Mouse (Mus musculus) liver, embryonic 16.5 days (tissue): ENCODE measurements around the gene S100a4. TPM values are rescaled to one million over a fixed set of nuclear protein-coding genes. Genes with fewer than 3 reads are reported as not detected.

Experiments
- ATAC-seq: fragments of 200-750 bp; cut with Nextera tagmentation; 2 replicates; pipeline ENCODE4 v1.8.0; 2017; ENCODE audit warnings: low read depth, mild to moderate bottlenecking, moderate number of reproducible peaks, moderate library complexity
- H3K27ac ChIP-seq: fragments of 300-500 bp; sonication (generic); 2 replicates; pipeline ENCODE4 v1.5.1; 2014; ENCODE audit warnings: mild to moderate bottlenecking, low read length
- H3K27me3 ChIP-seq: fragments of 300-500 bp; sonication (generic); 2 replicates; pipeline ENCODE4 v1.6.1; 2014; ENCODE audit warnings: low read depth, low read length, mixed read lengths; ENCODE audit not compliant: control insufficient read depth, insufficient read depth
- H3K36me3 ChIP-seq: fragments of 300-500 bp; sonication (generic); 2 replicates; pipeline ENCODE4 v1.6.1; 2014; ENCODE audit warnings: mild to moderate bottlenecking; ENCODE audit not compliant: control insufficient read depth, insufficient read depth
- H3K4me1 ChIP-seq: fragments of 300-500 bp; sonication (generic); 2 replicates; pipeline ENCODE4 v1.6.1; 2014; ENCODE audit warnings: low read depth, low read length, mixed read lengths; ENCODE audit not compliant: control insufficient read depth
- H3K4me2 ChIP-seq: fragments of 300-500 bp; sonication (generic); 2 replicates; pipeline ENCODE4 v1.6.1; 2014; ENCODE audit warnings: low read depth, low read length, mixed read lengths
- H3K4me3 ChIP-seq: fragments of 300-500 bp; sonication (generic); 2 replicates; pipeline ENCODE4 v1.5.1; 2014; ENCODE audit warnings: low read depth, mild to moderate bottlenecking, low read length
- H3K9ac ChIP-seq: fragments of 300-500 bp; sonication (generic); 2 replicates; pipeline ENCODE4 v1.6.1; 2014; ENCODE audit warnings: low read depth, low read length
- H3K9me3 ChIP-seq: fragments of 300-500 bp; sonication (generic); replicated peaks from 2 replicates; pipeline ENCODE4 v1.6.1; 2016; ENCODE audit warnings: low read length; ENCODE audit not compliant: control insufficient read depth
- WGBS: fragments of 180-500 bp; shearing (Covaris S2); extraction: QIAGEN DNeasy Blood & Tissue Kit; methylation state at CpG from one replicate; pipeline ENCODE4 v1.1.7; 2014; ENCODE audit not compliant: insufficient replicate concordance; 5-methylcytosine and 5-hydroxymethylcytosine counted together
- polyA plus RNA-seq: library from polyadenylated mRNA; unstranded; fragments of >200 nt; fragmentation: Nextera tagmentation; extraction: Ambion mirVana; gene quantifications from 2 replicates; pipeline ENCODE4 v1.2.1, GENCODE M21; 2015

S100a4 gene
- polyA plus RNA-seq, 1 experiment from 2014 or later: 2.5 TPM

DNA sequence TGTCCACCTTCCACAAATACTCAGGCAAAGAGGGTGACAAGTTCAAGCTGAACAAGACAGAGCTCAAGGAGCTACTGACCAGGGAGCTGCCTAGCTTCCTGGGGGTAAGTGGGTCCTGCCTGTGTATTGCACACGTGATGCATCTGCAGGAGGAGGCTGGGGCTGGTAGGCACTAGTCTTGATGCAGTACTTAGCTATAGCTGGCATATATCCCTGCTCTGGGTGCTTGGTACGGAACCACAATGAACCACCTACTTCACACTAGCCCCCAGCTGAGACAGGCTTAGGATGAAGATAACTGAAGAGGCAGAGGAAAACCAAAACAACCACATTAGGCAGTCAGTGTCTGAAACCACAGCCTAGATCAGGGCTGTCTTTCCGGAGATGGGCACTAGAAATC lies 1.5 kb downstream of the S100a4 start:
- Histone ChIP-seq H3K4me2 (no peak overlapping the region), H3K27me3 (no peaks in the 10 kb centered on the region), H3K4me1 (no peaks in the 10 kb centered on the region), H3K36me3 (no peaks in the 10 kb centered on the region), H3K9ac (no peak overlapping the region), H3K27ac (no peak overlapping the region), H3K9me3 (no peaks in the 10 kb centered on the region), H3K4me3 (no peak overlapping the region)
- ATAC-seq: no peak
- 24% methylated on average over 3 of the region's 3 CpGs for WGBS

DNA sequence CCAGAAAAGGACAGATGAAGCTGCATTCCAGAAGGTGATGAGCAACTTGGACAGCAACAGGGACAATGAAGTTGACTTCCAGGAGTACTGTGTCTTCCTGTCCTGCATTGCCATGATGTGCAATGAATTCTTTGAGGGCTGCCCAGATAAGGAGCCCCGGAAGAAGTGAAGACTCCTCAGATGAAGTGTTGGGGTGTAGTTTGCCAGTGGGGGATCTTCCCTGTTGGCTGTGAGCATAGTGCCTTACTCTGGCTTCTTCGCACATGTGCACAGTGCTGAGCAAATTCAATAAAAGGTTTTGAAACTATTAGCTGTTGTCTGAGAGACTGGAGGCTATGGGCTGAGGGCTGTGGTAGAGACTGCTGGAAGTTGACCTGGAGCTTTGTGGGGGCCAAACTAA lies 2.2 kb downstream of the S100a4 start:
- WGBS: 66% methylated on average over 2 of the region's 2 CpGs

DNA sequence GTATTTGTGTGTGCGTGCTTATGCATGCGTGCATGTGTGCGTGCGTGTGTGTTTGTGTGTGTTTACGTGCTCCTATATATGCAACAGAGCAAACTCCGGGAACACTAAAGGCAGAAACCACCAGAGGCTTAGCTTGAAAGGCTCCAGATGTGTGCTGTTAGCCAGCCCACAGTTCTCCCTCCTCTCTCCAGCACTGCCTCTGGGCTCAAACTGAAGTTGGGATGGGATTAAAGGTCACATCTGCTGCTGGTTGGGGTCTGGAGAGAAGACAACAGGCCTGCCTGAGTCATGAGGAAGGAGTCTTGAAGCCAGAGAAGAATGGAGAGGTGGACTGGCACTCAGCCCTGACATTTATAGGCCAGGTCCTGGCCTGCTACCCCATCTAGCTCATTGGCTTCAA lies 2.6 kb downstream of the S100a4 start:
- no peak overlapping the region for H3K4me3 ChIP-seq
- H3K4me2 ChIP-seq: no peak overlapping the region
- H3K9me3 ChIP-seq: no peaks in the 10 kb centered on the region
- H3K9ac ChIP-seq: no peak overlapping the region
- no peaks in the 10 kb centered on the region for H3K4me1 ChIP-seq
- no peak overlapping the region for H3K27ac ChIP-seq
- no peaks in the 10 kb centered on the region for H3K36me3 ChIP-seq
- 68% methylated on average over 6 of the region's 6 CpGs for WGBS
- no peaks in the 10 kb centered on the region for H3K27me3 ChIP-seq
- ATAC-seq: no peak

More for the DNA sequence above, 2.2 kb downstream of the S100a4 start:
- no peak overlapping the region for H3K9ac ChIP-seq
- no peaks in the 10 kb centered on the region for H3K9me3 ChIP-seq
- no peaks in the 10 kb centered on the region for H3K36me3 ChIP-seq
- no peak overlapping the region for H3K27ac ChIP-seq
- H3K27me3 ChIP-seq: no peaks in the 10 kb centered on the region
- no peak overlapping the region for H3K4me3 ChIP-seq
- no peak overlapping the region for H3K4me2 ChIP-seq
- ATAC-seq: no peak
- no peaks in the 10 kb centered on the region for H3K4me1 ChIP-seq

DNA sequence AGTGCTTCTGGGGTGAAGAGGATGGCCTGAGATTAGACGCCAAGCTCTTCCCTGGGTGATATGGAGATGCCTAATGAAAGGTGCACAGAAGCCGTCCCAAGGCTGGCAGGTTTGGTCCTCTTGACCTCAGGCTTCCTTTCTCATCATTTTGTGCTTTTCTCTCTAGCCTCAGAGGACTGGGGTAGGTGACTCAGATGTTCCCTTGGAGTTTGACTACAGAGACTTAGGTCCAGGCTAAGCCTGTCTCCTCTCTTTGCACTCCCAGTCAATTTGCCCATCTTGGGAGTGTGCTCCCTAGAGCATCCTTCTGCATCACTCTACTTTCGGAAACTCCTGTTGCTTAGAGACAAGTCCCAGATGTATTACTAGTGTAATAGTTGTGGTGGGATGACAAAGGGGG lies 3.8 kb downstream of the S100a4 start:
- H3K4me2 ChIP-seq: no peak overlapping the region
- 60% methylated on average over 3 of the region's 3 CpGs for WGBS
- H3K27me3 ChIP-seq: no peaks in the 10 kb centered on the region
- H3K9me3 ChIP-seq: no peaks in the 10 kb centered on the region
- H3K27ac ChIP-seq: no peak overlapping the region
- no peak overlapping the region for H3K4me3 ChIP-seq
- no peaks in the 10 kb centered on the region for H3K36me3 ChIP-seq
- no peaks in the 10 kb centered on the region for H3K4me1 ChIP-seq
- ATAC-seq: no peak
- H3K9ac ChIP-seq: no peak overlapping the region

DNA sequence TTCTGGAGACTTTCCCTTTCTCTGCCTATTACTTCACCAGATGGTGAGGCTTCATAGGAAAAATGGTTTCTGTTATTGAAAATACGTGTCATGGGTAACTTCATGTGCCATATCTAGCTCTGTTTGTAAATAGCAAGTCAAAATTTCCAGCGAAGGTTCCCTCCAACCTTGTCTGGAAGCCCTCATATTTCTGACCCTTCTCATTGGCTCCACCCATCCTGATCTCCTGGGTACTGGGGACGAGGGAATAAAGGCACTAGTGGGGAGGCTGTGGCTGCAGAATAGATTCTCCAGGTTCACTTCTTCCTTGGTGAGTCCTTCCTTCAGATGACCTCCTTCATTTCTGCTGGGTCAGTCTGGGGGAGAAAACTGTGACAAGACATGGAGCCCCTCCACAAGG lies 4.7 kb downstream of the S100a4 start, which contains the start of gene S100a5:
S100a5 (plus strand) TSS at position 301 of the 400 bp plus-strand sequence.
- no peak for ATAC-seq
- WGBS: 29% methylated on average over 3 of the region's 3 CpGs
- no peak within 1 kb of the TSS for H3K9ac ChIP-seq

DNA sequence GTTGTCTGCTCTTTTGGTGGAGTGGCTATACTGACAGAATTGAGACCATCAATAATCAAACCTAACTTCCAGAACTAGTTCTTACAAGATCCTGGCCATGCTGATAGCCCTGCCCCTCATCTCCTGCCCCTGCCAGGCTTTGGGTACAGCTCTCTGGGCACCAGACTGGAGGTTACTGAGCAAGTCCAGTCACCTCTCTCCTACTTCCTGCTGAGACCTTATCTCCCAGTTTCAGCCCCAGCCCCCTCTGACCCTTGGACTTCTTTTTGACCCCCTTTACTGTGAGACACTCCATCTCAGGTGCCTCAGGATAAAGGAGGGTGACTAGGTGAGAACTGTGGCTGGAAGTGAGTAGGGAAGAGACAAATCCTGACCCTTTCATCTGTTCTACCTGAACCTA lies 5.5 kb downstream of the S100a4 start:
- Histone ChIP-seq H3K27ac (no peak overlapping the region), H3K4me2 (no peak overlapping the region)
- ATAC-seq: no peak

More for the DNA sequence above, 4.7 kb downstream of the S100a4 start, which contains the start of gene S100a5:
- peaks cover 4% of the 10 kb centered on the region for H3K4me1 ChIP-seq
- no peaks in the 10 kb centered on the region for H3K36me3 ChIP-seq
- no peaks in the 10 kb centered on the region for H3K9me3 ChIP-seq
- no peak within 1 kb of the TSS for H3K4me2 ChIP-seq
- H3K27me3 ChIP-seq: peaks cover 2% of the 10 kb centered on the region; the same call in 1 of the 2 replicates
- H3K27ac ChIP-seq: no peak within 1 kb of the TSS
- no peak within 1 kb of the TSS for H3K4me3 ChIP-seq

DNA sequence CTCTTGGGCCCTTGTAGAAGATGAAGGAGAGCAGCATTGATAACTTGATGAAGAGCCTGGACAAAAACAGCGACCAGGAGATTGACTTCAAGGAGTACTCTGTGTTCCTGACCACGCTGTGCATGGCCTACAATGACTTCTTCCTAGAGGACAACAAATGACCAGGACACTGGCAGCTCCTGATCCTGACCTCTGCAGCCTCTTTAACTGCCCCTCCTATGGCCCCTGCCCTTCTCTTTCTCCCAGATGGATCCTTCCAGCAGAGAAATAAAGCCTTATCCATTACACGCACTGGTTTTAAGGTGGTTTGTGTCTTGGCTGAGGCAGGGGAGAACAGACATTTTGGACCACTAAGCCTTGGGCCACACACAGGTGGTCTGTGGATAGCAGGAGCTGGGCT lies 7.9 kb downstream of the S100a4 start:
- Histone ChIP-seq H3K4me1 (peaks cover 4% of the 10 kb centered on the region), H3K27me3 (peaks cover 4% of the 10 kb centered on the region; the same call in 1 of the 2 replicates), H3K9ac (no peak overlapping the region), H3K27ac (no peak overlapping the region), H3K9me3 (no peaks in the 10 kb centered on the region), H3K4me3 (no peak overlapping the region), H3K4me2 (no peak overlapping the region), H3K36me3 (no peaks in the 10 kb centered on the region)
- ATAC-seq: no peak
- WGBS: 71% methylated on average over 3 of the region's 3 CpGs

More for the DNA sequence above, 5.5 kb downstream of the S100a4 start:
- Histone ChIP-seq H3K4me3 (no peak overlapping the region), H3K9ac (no peak overlapping the region), H3K9me3 (no peaks in the 10 kb centered on the region), H3K27me3 (peaks cover 4% of the 10 kb centered on the region; the same call in 1 of the 2 replicates), H3K4me1 (peaks cover 4% of the 10 kb centered on the region), H3K36me3 (no peaks in the 10 kb centered on the region)

DNA sequence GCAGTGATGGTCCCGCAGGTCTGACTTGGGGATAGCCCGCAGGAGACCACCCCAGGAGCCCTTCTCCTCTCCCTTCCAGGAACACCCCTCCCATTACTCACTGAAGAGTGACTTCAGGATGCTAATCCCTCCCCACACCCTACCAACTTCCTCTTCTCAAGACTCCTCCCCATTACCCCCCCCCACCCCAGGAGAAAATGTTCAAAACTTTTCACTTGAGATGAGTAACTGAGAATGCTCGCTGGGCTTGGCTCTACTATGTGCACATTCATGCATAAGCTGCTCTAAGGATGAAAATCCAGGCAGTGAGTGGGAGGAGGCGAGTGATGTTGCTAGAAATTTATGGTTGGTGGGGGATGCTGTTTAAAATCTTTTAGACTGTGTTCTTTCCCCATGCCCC lies 8.5 kb downstream of the S100a4 start:
- Histone ChIP-seq H3K4me2 (no peak overlapping the region), H3K27me3 (peaks cover 4% of the 10 kb centered on the region; the same call in 1 of the 2 replicates), H3K9me3 (no peaks in the 10 kb centered on the region), H3K9ac (no peak overlapping the region), H3K4me1 (peaks cover 4% of the 10 kb centered on the region), H3K4me3 (no peak overlapping the region), H3K36me3 (no peaks in the 10 kb centered on the region), H3K27ac (no peak overlapping the region)
- WGBS: 23% methylated on average over 4 of the region's 4 CpGs
- no peak for ATAC-seq

DNA sequence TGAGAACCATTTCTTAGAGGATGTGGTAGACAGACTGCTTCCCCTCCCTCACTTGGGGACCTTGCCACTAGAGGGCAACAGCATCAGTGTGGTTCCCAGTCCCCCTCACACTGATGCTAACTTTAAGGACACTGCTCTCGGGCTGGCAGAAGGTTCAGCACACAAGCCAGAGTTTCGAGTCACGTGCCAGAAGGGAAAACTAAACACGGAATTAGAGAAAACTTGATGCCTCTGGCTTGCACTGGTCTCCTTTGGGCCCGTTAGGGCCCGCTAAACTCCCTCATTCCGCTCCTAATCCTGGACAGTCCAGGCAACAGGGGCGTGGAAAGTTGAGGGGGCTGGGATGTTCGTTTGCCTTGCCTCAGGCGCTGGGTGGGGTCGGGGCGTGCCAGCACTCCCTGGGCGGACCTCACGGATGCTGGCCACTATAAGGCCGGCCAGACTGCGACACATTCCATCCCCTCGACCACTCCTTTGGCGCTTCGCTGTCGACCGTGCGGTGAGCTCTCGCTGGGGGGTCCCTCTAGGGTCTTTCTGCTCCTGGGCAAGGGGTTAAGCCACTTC lies 9.2 kb downstream of the S100a4 start, which contains the start of gene S100a6:
S100a6 (plus strand) TSS at position 155 of the 564 bp plus-strand sequence.
- Histone ChIP-seq H3K9ac (no peak within 1 kb of the TSS), H3K4me2 (peak within 1 kb of the TSS; percentile 36), H3K4me1 (peaks cover 4% of the 10 kb centered on the region), H3K36me3 (no peaks in the 10 kb centered on the region), H3K27me3 (peaks cover 4% of the 10 kb centered on the region; the same call in 1 of the 2 replicates), H3K4me3 (peak within 1 kb of the TSS; percentile 25), H3K27ac (no peak within 1 kb of the TSS), H3K9me3 (no peaks in the 10 kb centered on the region)
- 2% methylated on average over 23 of the region's 23 CpGs for WGBS
- no peak for ATAC-seq
